Mouse (Mus musculus) lung, postnatal 0 days (tissue): Measurements from ENCODE around the gene Musk.

Experiments used
- CTCF ChIP-seq: IDR thresholded peaks from 2 replicates; pipeline ENCODE4 v1.5.1; 2016; ENCODE audit warnings: antibody characterized with exemption, mild to moderate bottlenecking
- EP300 ChIP-seq: IDR thresholded peaks from 2 replicates; pipeline ENCODE4 v1.6.1; 2016; ENCODE audit warnings: antibody characterized with exemption, mild to moderate bottlenecking, control low read depth

GRCm38 (mm10) chr4:58339226-58339625 is 53.5 kb downstream of the Musk start:
- TF ChIP-seq CTCF = no peak
- no peak for TF ChIP-seq EP300
